Mouse (Mus musculus): Measurements from ENCODE around the gene Ccdc88a.
A peak's percentile ranks its signal among the peaks of the same experiment; 100 is the strongest.

The Ccdc88a gene

GRCm38 (mm10) chr11:29373396-29374273 is at the start of gene Ccdc88a:
TSS of gene Ccdc88a (plus strand) at chr11:29373658.
- DNase-seq (ENCODE audit: low spot score): peak; percentile 96

DNA sequence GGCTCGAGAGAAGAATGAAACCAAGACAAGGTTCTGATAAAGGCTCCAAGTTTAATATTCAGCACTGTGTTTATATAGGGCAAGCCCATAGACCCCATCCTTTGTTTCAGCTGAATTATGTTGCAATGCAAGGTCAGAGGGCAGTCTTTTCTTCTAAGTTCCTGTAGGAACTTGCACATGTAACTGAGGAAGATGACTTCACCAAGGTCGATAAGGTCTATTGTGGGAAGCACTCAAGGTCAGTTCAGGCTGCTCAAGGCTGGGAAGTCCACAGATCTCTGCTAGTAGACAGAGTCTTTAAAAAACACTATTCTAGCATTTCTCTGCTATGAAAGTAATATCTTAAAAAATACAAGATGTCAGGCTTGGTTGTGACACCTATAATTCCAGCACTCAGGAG is 38.0 kb upstream of the Ccdc88a start:
- DNase-seq (ENCODE audit: low spot score): no peak

GRCm38 (mm10) chr11:29341259-29341658 is 32.2 kb upstream of the Ccdc88a start:
- no peak for DNase-seq (ENCODE audit: low spot score)

GRCm38 (mm10) chr11:29344891-29345657 is 28.4 kb upstream of the Ccdc88a start:
- DNase-seq (ENCODE audit: low spot score): no peak

DNA sequence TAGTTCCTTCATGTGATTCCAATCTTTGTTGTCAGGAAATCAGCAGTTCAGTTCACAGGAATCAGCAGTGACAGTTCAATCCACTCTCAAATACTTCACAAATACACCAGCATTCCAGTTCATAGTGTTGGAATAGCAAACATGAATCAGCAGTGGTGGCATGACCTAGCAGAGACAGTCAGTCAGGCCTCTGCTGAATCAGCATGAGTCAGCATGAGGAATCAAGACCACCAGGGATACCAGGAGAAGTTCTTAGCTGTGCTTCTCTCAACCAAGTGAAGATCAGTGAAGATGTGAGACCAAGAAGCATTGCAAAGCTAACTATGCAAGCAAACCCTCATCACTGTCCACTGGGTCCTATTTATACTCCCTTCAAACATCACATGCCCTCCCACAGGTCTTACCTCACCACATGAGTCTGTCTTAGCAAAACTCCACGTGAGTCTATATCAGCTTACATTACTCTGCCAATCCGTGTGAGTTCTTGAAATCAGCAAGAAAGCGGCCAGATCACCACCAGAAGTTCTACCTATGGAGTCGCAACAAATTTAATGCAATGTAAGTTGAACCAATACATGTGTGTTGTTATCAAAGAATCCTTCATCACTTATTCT is 27.7 kb upstream of the Ccdc88a start:
- no peak for DNase-seq (ENCODE audit: low spot score)

- DNase-seq (ENCODE audit: low spot score): no peak
Observed at GRCm38 (mm10) chr11:29350891-29351290, 22.6 kb upstream of the Ccdc88a start.

DNA sequence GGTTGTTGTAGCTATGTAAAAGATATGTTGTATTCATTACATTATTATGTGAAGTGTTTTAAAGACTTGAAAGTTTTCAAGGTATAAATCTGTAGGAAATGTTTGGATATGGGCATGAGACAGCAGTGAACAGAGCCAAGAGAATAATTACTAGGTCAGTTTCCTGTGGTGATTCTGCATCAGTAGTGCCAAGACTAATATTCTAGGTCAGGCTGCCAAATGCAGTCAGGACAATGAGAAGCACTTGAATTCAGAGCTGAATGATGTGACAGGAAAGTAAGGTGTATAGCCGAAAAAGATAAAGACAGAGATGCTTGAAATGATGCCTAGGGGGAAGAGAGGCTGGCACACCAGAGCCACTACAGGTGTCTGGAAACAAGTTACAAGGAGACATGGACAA is 21.2 kb upstream of the Ccdc88a start:
- DNase-seq (ENCODE audit: low spot score): no peak

GRCm38 (mm10) chr11:29368161-29368560 is 5.3 kb upstream of the Ccdc88a start:
- DNase-seq (ENCODE audit: low spot score): no peak

DNA sequence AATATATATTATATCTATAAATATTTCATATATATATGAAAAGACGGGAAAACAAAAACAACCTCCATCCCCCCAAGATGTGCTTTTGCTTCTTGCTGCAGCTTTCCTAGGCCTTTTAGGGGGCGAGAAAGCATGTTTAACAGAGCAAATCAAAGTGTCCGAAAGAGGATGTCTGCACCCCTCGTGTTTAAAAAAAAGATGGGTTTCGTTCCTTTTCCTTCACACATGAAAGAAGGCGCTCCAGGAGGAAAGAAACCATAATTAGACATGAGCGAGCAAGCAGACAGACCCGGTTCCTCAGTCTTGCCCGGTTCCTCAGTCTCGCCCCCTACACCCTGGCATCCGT is 435 bp upstream of the Ccdc88a start:
- DNase-seq (ENCODE audit: low spot score): no peak

- no peak for DNase-seq (ENCODE audit: low spot score)
Observed at GRCm38 (mm10) chr11:29374274-29374656, 807 bp downstream of the Ccdc88a start.

- DNase-seq (ENCODE audit: low spot score): no peak
Observed at GRCm38 (mm10) chr11:29376635-29377034, 3.2 kb downstream of the Ccdc88a start.

DNA sequence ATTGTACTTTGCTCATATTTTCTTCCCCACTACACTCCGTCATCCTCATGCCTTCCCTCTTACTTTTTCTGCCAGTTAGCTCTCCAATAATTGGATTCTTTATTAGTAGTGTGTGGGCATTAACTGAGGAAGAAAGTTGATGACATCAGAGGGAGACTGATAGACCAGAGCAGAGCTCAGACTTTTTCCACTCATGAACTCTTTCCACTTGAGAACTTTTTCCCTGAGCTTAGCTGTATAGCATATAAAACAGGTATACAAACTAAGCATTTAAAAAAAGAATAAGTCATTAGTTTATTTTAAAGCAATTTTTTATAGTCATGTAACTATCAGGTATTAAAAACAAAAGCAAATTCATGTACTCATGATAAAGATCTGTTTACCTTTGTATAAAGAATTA is 5.3 kb downstream of the Ccdc88a start:
- no peak for DNase-seq (ENCODE audit: low spot score)

- DNase-seq (ENCODE audit: low spot score): no peak
Observed at GRCm38 (mm10) chr11:29383493-29383892, 10.0 kb downstream of the Ccdc88a start.

DNA sequence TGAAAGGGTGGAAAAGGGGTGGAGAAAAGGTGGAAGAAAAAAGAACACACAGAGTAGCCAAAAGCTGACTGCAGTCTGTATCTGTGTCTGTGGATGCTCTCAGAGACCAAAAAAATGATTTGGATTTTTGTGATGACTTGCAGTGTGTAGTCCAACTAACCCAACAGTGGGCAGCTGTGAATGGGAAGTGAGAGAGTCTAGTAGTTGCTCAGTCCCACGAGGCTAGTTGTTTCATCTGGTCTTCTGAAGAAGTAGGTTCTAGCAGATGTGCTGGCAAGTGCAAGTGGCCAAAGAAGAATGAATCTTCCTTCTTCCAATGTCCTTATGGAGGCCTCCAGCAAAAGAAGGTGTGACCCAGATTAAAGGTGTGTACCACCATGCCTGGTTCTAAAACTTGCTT is 10.5 kb downstream of the Ccdc88a start:
- DNase-seq (ENCODE audit: low spot score): no peak

GRCm38 (mm10) chr11:29384617-29385016 is 11.2 kb downstream of the Ccdc88a start:
- no peak for DNase-seq (ENCODE audit: low spot score)

- DNase-seq (ENCODE audit: low spot score): no peak
Observed at GRCm38 (mm10) chr11:29389913-29390312, 16.5 kb downstream of the Ccdc88a start.

GRCm38 (mm10) chr11:29395135-29395746 is 21.8 kb downstream of the Ccdc88a start:
- DNase-seq (ENCODE audit: low spot score): no peak

- no peak for DNase-seq (ENCODE audit: low spot score)
Observed at GRCm38 (mm10) chr11:29400374-29400773, 26.9 kb downstream of the Ccdc88a start.

- DNase-seq (ENCODE audit: low spot score): no peak
Observed at GRCm38 (mm10) chr11:29406292-29406691, 32.8 kb downstream of the Ccdc88a start.

DNA sequence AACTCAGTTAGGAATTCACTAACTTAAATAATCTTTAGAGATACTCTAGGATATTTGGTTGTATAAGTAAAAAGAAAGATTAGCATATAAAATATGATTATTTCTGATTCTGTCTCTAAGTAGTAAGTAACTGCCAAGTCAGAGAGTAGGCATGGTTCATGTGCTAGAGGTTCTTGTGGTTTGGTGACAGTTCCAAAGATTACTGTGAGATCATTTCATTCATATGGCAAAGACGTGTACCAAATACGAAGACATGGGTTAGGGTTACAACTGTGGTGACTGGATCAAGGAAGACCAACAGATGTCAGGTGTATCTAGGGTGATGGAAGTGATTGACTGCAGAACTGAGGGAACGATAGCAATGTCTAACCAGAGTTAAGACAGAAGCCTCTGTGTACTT is 50.0 kb downstream of the Ccdc88a start:
- DNase-seq (ENCODE audit: low spot score): no peak

- DNase-seq (ENCODE audit: low spot score): no peak
Observed at GRCm38 (mm10) chr11:29428774-29429173, 55.3 kb downstream of the Ccdc88a start.

GRCm38 (mm10) chr11:29431011-29431410 is 57.6 kb downstream of the Ccdc88a start:
- DNase-seq (ENCODE audit: low spot score): no peak

Data from urinary bladder, postnatal 14 days (tissue).